Mouse (Mus musculus) testis, adult 2 months (tissue): ENCODE measurements around the gene Shb.

Source experiments
- CTCF ChIP-seq: fragments of 200-500 bp; IDR thresholded peaks from 2 replicates; pipeline ENCODE4 v1.5.1; 2012; ENCODE audit warnings: low read depth, mild to moderate bottlenecking, inconsistent platforms, low read length, moderate library complexity; ENCODE audit not compliant: control insufficient read depth, insufficient read depth, insufficient replicate concordance
- POLR2A ChIP-seq: fragments of 200-500 bp; IDR thresholded peaks from 2 replicates; pipeline ENCODE4 v1.6.1; 2012; ENCODE audit warnings: low read depth, mild to moderate bottlenecking, inconsistent platforms, low read length, moderate library complexity; ENCODE audit not compliant: control insufficient read depth

DNA sequence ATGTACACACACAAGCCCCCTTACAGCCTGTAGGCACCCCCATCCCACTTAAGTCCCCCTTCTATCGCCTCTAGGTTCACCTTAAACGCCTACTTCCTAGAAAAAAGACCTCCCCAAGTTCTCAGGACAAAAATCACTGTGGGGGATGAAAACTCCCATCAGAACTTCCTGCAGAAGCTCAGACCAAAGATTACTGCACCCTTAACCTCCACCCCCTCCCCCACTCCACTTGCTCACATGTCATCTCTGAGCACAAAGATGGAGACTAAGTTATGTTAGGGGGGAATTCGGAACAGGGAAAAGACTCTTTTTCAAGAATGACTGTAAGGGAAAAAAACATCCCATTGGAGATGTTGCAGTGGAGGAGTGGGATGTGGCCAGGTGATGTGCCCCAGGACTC lies 6.7 kb downstream of the Shb start:
- TF ChIP-seq CTCF: no peak
- TF ChIP-seq POLR2A: no peak
